In genomic region chr13:23498653-23499052, GRCm38 (mm10) we compare ENCODE assay signal across 9 mouse cellular contexts. TPM values are rescaled to one million over a fixed set of nuclear protein-coding genes. Genes with fewer than 3 reads are reported as not detected.
DNase-seq lines count a peak whose midpoint lies in the region; ATAC-seq and TF ChIP-seq lines count a peak whose summit lies in the region.
"Had no signal": no experiment of that assay in that cellular context is flagged by ENCODE, and none has a peak within 500 bp of the region (broad histone marks: within the 10 kb centered on the region; RNA-seq: fewer than 3 reads in every experiment).

No protein-coding gene starts in this region.

- H3K4me1 ChIP-seq in lung, embryonic 16.5 days (replicated peaks; ENCODE audit: control insufficient read depth, insufficient read depth, low read length): peaks cover 15% of the 10 kb centered on the region; the same call in 1 of the 2 replicates
- no peaks in the 10 kb centered on the region for H3K4me1 ChIP-seq in embryonic fibroblast, embryonic 13.5 days (ENCODE audit: control insufficient read depth, insufficient read depth, low read length)
- peaks cover 26% of the 10 kb centered on the region for H3K4me1 ChIP-seq in limb, embryonic 13.5 days
- peaks cover 15% of the 10 kb centered on the region; the same call in 1 of the 2 replicates for H3K4me1 ChIP-seq in stomach, embryonic 14.5 days (ENCODE audit: control insufficient read depth, insufficient read depth, low read length)

- H3K36me3 ChIP-seq in lung, embryonic 16.5 days (ENCODE audit: control insufficient read depth, insufficient read depth, low read length): no peaks in the 10 kb centered on the region
- H3K36me3 ChIP-seq in limb, embryonic 13.5 days: no peaks in the 10 kb centered on the region
- no peaks in the 10 kb centered on the region for H3K36me3 ChIP-seq in stomach, embryonic 14.5 days (ENCODE audit: control insufficient read depth, insufficient read depth, low read length)

- no peaks in the 10 kb centered on the region for H3K27me3 ChIP-seq in lung, embryonic 16.5 days (ENCODE audit: control insufficient read depth, insufficient read depth, low read depth, low read length)
- peaks cover 3% of the 10 kb centered on the region; the same call in 1 of the 2 replicates for H3K27me3 ChIP-seq in limb, embryonic 13.5 days
- no peaks in the 10 kb centered on the region for H3K27me3 ChIP-seq in stomach, embryonic 14.5 days (ENCODE audit: control insufficient read depth, insufficient read depth, low read length)

- DNase-seq in lung, adult 18-20 months: no peak
- DNase-seq in spleen, postnatal 14 days (ENCODE audit: low spot score in 2 of 2): no peak
- no peak for DNase-seq in thymus, adult 18-20 months
- DNase-seq in urinary bladder, adult 2 months (ENCODE audit: low spot score): no peak
- DNase-seq: adrenal gland, postnatal 25 days had no signal

- 8% methylated on average over 10 of the region's 10 CpGs for WGBS in lung, embryonic 16.5 days
- WGBS in limb, embryonic 13.5 days: 1% methylated on average over 10 of the region's 10 CpGs
- 5% methylated on average over 10 of the region's 10 CpGs for WGBS in stomach, embryonic 14.5 days

- H3K9ac ChIP-seq in lung, embryonic 16.5 days (ENCODE audit: low read length): peak overlapping the region; percentile 43
- peak overlapping the region; percentile 14; the same call in 1 of the 2 replicates for H3K9ac ChIP-seq in limb, embryonic 13.5 days
- H3K9ac ChIP-seq in stomach, embryonic 14.5 days (replicated peaks; ENCODE audit: low read depth, low read length): no peak overlapping the region

- no peak for TF ChIP-seq CTCF in embryonic fibroblast, embryonic 13.5 days (IDR thresholded peaks at IDR 0.05; ENCODE audit: borderline replicate concordance, insufficient read depth, low read length)

- H3K9me3 ChIP-seq in lung, embryonic 16.5 days (ENCODE audit: control insufficient read depth, low read length): no peaks in the 10 kb centered on the region
- no peaks in the 10 kb centered on the region for H3K9me3 ChIP-seq in limb, embryonic 13.5 days
- no peaks in the 10 kb centered on the region for H3K9me3 ChIP-seq in stomach, embryonic 14.5 days (ENCODE audit: control insufficient read depth, low read depth, low read length)

- H3K27ac ChIP-seq in lung, embryonic 16.5 days (ENCODE audit: low read length): no peak overlapping the region
- no peak overlapping the region for H3K27ac ChIP-seq in embryonic fibroblast, embryonic 13.5 days (ENCODE audit: insufficient read depth, low read length)
- H3K27ac ChIP-seq in limb, embryonic 13.5 days: no peak overlapping the region
- no peak overlapping the region for H3K27ac ChIP-seq in stomach, embryonic 14.5 days (ENCODE audit: low read length)

- H3K4me2 ChIP-seq in lung, embryonic 16.5 days (ENCODE audit: low read depth, low read length): peak overlapping the region; percentile 60
- peak overlapping the region; percentile 63 for H3K4me2 ChIP-seq in limb, embryonic 13.5 days (replicated peaks)
- H3K4me2 ChIP-seq in stomach, embryonic 14.5 days (replicated peaks; ENCODE audit: low read depth, low read length): peak overlapping the region; percentile 50

- H3K4me3 ChIP-seq in lung, embryonic 16.5 days (ENCODE audit: low read length): peak overlapping the region; percentile 41
- peak overlapping the region; percentile 37 for H3K4me3 ChIP-seq in embryonic fibroblast, embryonic 13.5 days (ENCODE audit: insufficient read depth, low read length)
- H3K4me3 ChIP-seq in limb, embryonic 13.5 days: peak overlapping the region; percentile 38
- peak overlapping the region; percentile 28 for H3K4me3 ChIP-seq in stomach, embryonic 14.5 days (ENCODE audit: low read depth, low read length)

- no peak for TF ChIP-seq POLR2A in embryonic fibroblast, embryonic 13.5 days (IDR thresholded peaks at IDR 0.05; ENCODE audit: low read depth, low read length)

- peak; percentile 62 for ATAC-seq in lung, embryonic 16.5 days (ENCODE audit: low read depth)
- ATAC-seq in limb, embryonic 13.5 days (ENCODE audit: low FRiP score, low read depth): peak; percentile 63; the same call in 1 of the 2 replicates
- ATAC-seq in stomach, embryonic 14.5 days (ENCODE audit: insufficient number of reproducible peaks, insufficient read depth, low FRiP score, low read depth): no peak; the same call in 1 of the 2 replicates

RNA-seq across cellular contexts. Expression of gene Btn2a2, which starts 10.0 kb away (rescaled TPM):
- 0.20 and 0.28 TPM in 2 replicates for polyA plus RNA-seq in lung, embryonic 16.5 days (2015; fragmentation: Nextera tagmentation; extraction: Ambion mirVana)
- polyA plus RNA-seq in embryonic fibroblast, embryonic 13.5 days (2011; ENCODE audit: insufficient read length, low read depth, missing spikeins): not detected in 2 replicates
- 1.4 and 1.5 TPM in 2 replicates for polyA plus RNA-seq in limb, embryonic 13.5 days (2015; fragmentation: Nextera tagmentation; extraction: Ambion mirVana)
- polyA plus RNA-seq in stomach, embryonic 14.5 days (2014; fragmentation: Nextera tagmentation; extraction: Ambion mirVana): 0.22 and 0.30 TPM in 2 replicates
- polyA plus RNA-seq in urinary bladder, adult 2 months (2012; rRNA removed): 0.04 TPM in 1 of 2 replicates, not detected in the other

RNA-seq across cellular contexts. Expression of gene Hist1h4h, which starts 32.2 kb away (rescaled TPM):
- 4.3 and 8.4 TPM in 2 replicates for polyA plus RNA-seq in lung, embryonic 16.5 days (2015; fragmentation: Nextera tagmentation; extraction: Ambion mirVana)
- 8.1 and 10.5 TPM in 2 replicates for polyA plus RNA-seq in embryonic fibroblast, embryonic 13.5 days (2011; ENCODE audit: insufficient read length, low read depth, missing spikeins)
- polyA plus RNA-seq in limb, embryonic 13.5 days (2015; fragmentation: Nextera tagmentation; extraction: Ambion mirVana): 4.1 and 8.4 TPM in 2 replicates
- 4.8 and 6.7 TPM in 2 replicates for polyA plus RNA-seq in stomach, embryonic 14.5 days (2014; fragmentation: Nextera tagmentation; extraction: Ambion mirVana)
- 27.8 and 30.5 TPM in 2 replicates for polyA plus RNA-seq in urinary bladder, adult 2 months (2012; rRNA removed)

RNA-seq across cellular contexts. Expression of gene Btn1a1, which starts 33.0 kb away (rescaled TPM):
- 0.06 and 0.10 TPM in 2 replicates for polyA plus RNA-seq in lung, embryonic 16.5 days (2015; fragmentation: Nextera tagmentation; extraction: Ambion mirVana)
- not detected in 2 replicates for polyA plus RNA-seq in embryonic fibroblast, embryonic 13.5 days (2011; ENCODE audit: insufficient read length, low read depth, missing spikeins)
- polyA plus RNA-seq in limb, embryonic 13.5 days (2015; fragmentation: Nextera tagmentation; extraction: Ambion mirVana): 0.19 and 0.45 TPM in 2 replicates
- polyA plus RNA-seq in stomach, embryonic 14.5 days (2014; fragmentation: Nextera tagmentation; extraction: Ambion mirVana): 0.17 TPM in 1 of 2 replicates, not detected in the other
- not detected in 2 replicates for polyA plus RNA-seq in urinary bladder, adult 2 months (2012; rRNA removed)

RNA-seq across cellular contexts. Expression of gene Hist1h2af, which starts 35.1 kb away (rescaled TPM):
- polyA plus RNA-seq in lung, embryonic 16.5 days (2015; fragmentation: Nextera tagmentation; extraction: Ambion mirVana): 7.1 and 8.0 TPM in 2 replicates
- polyA plus RNA-seq in embryonic fibroblast, embryonic 13.5 days (2011; ENCODE audit: insufficient read length, low read depth, missing spikeins): 12.7 and 20.4 TPM in 2 replicates
- 9.3 and 10.0 TPM in 2 replicates for polyA plus RNA-seq in limb, embryonic 13.5 days (2015; fragmentation: Nextera tagmentation; extraction: Ambion mirVana)
- 7.8 and 14.1 TPM in 2 replicates for polyA plus RNA-seq in stomach, embryonic 14.5 days (2014; fragmentation: Nextera tagmentation; extraction: Ambion mirVana)
- polyA plus RNA-seq in urinary bladder, adult 2 months (2012; rRNA removed): 1.3 and 5.2 TPM in 2 replicates

RNA-seq across cellular contexts. Expression of gene Hist1h3g, which starts 36.6 kb away (rescaled TPM):
- polyA plus RNA-seq in lung, embryonic 16.5 days (2015; fragmentation: Nextera tagmentation; extraction: Ambion mirVana): 5.6 and 6.2 TPM in 2 replicates
- polyA plus RNA-seq in embryonic fibroblast, embryonic 13.5 days (2011; ENCODE audit: insufficient read length, low read depth, missing spikeins): 5.7 TPM in 1 of 2 replicates, not detected in the other
- 9.8 and 10.9 TPM in 2 replicates for polyA plus RNA-seq in limb, embryonic 13.5 days (2015; fragmentation: Nextera tagmentation; extraction: Ambion mirVana)
- 5.5 and 7.8 TPM in 2 replicates for polyA plus RNA-seq in stomach, embryonic 14.5 days (2014; fragmentation: Nextera tagmentation; extraction: Ambion mirVana)
- 0.40 and 0.90 TPM in 2 replicates for polyA plus RNA-seq in urinary bladder, adult 2 months (2012; rRNA removed)
